Mouse (Mus musculus) spleen, adult 12 weeks (tissue): ENCODE measurements around the gene Slco2b1.

ENCODE experiments used
- DNase-seq: peaks from one replicate; pipeline ENCODE4 v3.0.0; 2022; ENCODE audit warnings: low spot score

The Slco2b1 gene

GRCm38 (mm10) chr7:99693387-99693786 lies 17.8 kb downstream of the Slco2b1 start:
- no peak for DNase-seq

DNA sequence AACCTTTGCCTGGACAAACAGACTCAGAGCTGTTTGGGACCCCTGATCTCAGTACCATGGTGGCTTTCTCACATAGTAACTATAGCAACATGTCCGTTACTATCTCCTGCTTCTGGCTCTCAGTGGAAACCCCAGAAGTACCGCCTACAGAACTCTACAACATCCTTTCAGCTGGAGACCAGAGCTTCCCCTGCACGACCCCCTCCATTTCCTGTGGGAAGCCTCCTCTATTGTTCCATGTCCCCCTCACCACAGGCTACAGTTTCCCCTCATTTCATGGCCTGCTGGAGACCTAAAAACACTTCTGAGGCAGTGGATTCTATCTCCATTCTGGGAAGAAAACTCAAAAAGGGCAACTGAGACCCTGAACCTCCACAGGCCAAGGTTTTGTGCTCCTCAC lies 18.7 kb downstream of the Slco2b1 start:
- no peak for DNase-seq

- DNase-seq = no peak
Observed at GRCm38 (mm10) chr7:99690819-99691218, 20.3 kb downstream of the Slco2b1 start.

DNA sequence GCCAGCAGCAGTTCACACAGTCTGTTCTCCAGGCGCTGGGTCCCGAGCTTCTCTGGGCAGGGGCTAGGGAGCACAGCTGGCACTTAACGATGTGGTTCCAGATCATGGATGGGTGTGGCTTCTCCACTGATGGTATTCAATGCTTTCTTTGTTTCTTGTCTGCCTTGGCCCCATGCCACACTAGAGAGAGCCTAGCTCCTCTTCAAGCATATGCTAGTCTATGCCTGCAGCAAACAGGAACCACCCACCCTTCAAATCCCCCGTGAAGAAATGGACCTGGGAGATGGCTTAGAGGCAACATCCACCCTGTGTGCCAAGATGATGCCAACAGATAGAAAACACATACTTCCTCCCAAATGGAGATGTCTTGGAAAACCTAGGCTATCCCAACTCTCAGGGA lies 27.1 kb downstream of the Slco2b1 start:
- no peak for DNase-seq

DNA sequence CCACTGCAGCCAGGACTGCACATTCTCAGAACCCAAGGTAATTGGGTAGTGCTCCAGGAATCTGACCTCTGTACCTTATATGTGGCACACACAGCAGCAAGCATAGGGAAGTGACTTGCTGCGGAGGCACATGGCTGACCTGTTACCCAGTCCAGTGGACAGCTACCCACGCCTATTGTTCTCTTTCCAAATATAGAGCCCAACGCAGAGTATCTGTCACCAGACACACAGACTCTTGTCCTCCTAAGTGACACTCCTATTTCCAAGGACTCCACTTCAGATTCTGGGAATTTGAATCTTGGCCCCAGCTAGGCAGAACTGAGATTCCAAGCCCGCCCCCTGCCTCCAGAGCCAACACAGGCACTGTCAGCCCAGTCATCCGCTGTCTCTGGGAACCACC lies 30.4 kb downstream of the Slco2b1 start:
- DNase-seq = no peak

GRCm38 (mm10) chr7:99674890-99675289 lies 36.2 kb downstream of the Slco2b1 start:
- no peak for DNase-seq

- no peak for DNase-seq
Observed at GRCm38 (mm10) chr7:99674209-99674608, 36.9 kb downstream of the Slco2b1 start.

DNA sequence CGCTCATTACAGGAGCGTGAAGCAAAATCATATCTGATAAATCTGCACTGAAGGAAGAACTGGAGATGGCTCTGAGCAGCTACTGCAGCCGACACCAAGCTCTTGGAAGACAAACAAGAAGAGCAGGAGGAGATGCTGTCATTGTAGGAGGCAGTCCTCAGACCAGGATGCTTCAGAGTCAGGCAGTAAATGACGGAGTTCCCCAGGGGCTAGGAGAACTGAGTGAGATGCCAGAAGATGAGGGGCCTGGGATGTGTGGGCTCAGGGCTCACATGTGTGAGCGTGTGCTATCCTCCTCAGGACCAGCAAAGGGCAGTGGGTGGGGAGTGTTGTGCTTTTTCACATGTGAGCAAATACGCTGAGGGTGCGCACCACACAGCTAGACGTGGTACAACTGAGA lies 38.0 kb downstream of the Slco2b1 start:
- DNase-seq = no peak

DNA sequence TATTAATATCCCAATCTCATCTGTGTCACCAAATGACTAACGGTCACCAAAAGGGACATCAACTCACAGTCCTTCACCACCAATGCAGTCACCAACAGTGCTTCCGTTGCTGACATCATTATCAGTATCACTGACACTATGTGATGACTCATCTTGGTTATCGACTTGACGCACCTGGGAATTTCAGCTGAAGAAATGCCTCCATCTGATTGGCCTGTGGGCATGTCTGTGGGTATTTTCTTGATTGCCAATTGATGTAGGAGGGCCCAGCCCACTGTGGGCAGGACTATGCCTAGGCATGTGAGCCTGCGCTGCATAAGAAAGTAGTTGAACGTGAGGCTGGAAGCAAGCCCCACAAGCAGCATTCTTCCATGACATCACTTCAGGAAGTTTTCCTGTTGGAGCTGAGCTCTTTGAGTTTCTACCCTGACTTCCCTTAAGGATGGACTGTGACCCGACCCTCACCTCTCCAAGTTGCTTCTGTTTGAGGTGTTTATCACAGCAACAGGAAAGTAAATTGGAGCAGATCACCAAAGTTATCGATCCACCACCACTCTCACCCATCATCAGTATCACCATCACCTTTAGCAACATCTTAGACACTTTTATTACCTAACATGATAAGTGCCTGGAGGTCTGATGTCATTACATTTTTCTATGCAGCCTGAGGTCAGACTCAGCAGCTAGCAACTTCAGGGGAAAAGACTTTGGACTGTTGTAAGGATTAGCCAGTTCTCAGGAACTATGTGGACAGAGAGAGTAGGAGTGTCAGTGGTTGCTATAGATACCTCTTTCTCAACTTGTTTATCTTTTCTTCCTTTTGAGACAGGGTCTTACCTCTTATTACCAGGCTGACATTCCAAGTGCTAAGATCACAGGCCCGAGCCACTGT lies 39.4 kb downstream of the Slco2b1 start:
- DNase-seq = no peak

DNA sequence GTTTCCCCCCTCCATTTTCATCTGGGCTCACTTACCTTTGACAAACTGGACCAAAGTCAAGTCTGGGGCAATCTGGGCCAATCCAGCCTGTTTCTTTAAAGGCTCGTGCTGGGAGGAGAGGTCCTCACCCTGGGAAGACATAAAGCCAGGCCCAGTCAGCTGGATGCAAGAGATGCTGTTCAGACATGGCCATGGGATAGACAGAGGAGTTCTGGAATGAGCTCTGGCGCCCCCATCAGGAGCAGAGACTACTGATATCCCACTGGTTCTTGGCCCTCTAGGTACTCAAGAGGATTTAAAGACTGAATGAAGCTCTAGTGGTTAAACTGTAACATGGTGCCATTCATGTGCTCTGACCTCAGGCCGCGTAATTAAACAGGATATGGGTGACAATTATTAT lies 40.2 kb downstream of the Slco2b1 start:
- no peak for DNase-seq

DNA sequence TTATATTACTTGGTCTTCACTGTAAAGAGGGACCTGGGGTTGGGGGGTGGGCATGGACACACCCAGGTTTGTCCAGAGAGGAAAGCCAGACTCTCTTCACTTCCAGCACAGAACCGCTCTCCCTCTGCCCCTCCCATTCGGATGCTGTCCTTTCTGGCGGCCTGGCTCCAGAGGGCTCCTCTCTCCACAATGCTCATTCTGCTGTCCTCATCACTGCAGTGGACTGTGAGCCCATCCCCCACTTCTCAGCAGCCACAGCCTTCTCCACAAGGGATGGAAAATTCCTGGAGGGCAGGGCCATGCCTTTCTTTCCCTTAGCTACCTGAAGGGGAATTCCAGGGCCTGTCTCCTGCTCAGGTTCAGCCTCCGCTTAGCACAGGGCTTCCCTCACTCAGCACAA lies 42.3 kb downstream of the Slco2b1 start:
- DNase-seq = no peak

DNA sequence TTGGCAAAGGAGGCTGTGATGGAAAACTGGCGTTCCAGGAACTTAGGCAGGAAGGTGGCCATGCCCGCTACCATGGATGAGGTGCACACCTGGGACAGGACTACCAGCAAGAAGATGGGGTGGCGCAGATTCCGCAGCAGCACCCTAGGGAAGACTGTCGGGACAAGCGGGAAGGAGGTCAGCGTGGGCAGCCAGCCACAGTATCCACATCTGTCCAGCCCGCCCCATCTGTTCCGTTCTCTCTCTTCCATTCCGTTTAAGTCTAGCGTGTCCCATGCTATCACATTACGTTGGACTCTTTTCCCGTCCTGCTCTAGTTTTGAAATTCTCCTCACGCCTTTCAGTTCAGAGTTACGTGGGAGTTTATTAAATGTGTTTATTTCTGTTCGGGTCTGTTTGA lies 44.0 kb downstream of the Slco2b1 start:
- no peak for DNase-seq

- DNase-seq = no peak
Observed at GRCm38 (mm10) chr7:99665731-99666452, 45.2 kb downstream of the Slco2b1 start.

DNA sequence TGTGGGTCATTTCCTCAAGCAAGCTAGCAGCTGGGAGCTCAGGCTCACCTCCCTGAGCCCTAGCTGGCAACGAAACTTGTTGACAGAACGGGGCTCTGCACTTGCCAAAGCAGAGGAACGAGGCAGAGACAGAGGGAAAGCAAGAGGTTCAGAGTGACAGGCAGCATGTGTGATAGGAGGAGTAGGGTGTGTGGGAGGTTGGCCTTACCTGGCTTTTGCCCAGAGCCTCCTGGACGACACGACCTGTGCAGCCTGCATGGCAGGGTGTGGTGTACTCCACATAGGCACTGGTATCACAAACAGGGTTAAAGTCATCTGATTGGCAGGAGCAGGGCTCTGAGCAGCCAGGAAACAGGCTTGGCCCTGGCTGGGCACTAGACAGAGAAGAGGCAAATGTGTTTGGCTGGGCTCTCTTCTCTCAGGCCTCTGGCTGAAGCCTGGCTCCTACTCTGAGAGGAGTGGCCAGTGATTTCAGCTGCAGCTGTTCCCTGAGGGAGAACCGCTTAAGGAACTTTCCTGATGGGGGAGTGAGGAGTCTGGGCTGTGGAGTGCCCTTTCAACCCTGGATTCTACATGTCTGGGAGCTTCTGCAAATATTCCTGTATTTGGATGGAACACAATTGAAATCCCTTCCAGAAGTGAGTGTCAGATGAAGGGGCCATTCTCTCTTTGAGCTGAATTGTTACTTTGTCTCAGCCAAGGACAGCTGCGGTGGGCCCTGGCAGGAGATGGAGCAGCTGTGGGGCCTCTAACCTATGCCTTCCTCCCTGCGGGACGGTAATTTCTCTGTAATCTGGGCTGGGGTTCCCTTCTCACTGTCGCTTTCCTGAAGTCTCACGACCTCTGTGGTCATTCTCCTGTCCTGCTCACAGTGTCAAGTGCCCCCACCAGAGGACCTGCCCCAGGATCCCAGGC lies 46.3 kb downstream of the Slco2b1 start:
- no peak for DNase-seq

GRCm38 (mm10) chr7:99663507-99664220 lies 47.5 kb downstream of the Slco2b1 start:
- DNase-seq = no peak

DNA sequence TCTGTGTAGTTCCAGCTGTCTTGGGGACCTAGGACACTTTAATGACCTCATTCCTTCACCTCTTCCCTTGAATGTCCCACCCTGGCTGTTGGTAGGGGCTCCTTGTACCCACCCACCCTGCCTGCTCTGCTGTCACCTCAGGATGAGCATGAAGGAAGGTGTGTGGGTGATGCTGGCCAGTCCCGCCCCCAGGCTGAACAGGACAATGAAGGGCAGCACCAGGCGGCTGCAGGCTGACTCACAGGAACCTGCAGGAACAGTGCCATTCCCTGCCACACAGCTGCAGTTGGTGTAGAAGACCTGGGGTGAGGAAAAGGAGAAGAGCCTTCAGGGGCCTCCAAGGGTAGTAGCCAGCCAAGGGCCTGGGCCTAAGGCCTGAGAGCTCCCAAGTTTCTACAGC lies 48.8 kb downstream of the Slco2b1 start:
- no peak for DNase-seq

- no peak for DNase-seq
Observed at GRCm38 (mm10) chr7:99661571-99662230, 49.4 kb downstream of the Slco2b1 start.

GRCm38 (mm10) chr7:99661071-99661470 lies 50.1 kb downstream of the Slco2b1 start:
- DNase-seq = no peak

- peak; percentile 58 for DNase-seq
Observed at GRCm38 (mm10) chr7:99659379-99660029, 51.6 kb downstream of the Slco2b1 start.

- DNase-seq = no peak
Observed at GRCm38 (mm10) chr7:99654244-99654643, 56.9 kb downstream of the Slco2b1 start.

DNA sequence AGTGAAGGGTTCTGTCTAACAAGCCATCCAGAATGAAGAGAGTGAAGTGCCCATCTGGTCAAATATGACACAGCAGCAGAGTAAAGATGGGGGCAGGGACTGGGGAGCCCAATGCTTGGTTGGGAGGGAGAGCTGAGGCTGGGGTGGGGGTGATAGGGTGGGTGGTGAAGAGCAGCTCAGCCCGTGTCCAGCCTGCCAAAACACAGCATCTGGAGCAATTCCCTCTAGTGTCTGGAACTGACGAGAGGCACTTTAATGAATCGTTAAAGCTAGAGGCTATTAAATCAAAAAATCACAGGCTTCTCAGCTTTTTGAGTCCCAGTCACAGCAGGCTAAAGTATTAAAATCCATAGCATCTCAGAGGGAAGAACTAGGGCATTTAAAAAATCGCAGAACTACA lies 61.6 kb downstream of the Slco2b1 start:
- DNase-seq = no peak
